ENCODE assay signal across 9 mouse cellular contexts in genomic region chr17:31039626-31040025, GRCm38 (mm10). TPM values are rescaled to one million over a fixed set of nuclear protein-coding genes. Genes with fewer than 3 reads are reported as not detected.
DNase-seq lines count a peak whose midpoint lies in the region; ATAC-seq and TF ChIP-seq lines count a peak whose summit lies in the region.
"Had no signal": no experiment of that assay in that cellular context is flagged by ENCODE, and none has a peak within 500 bp of the region (broad histone marks: within the 10 kb centered on the region; RNA-seq: fewer than 3 reads in every experiment).

No protein-coding gene starts in this region.

- WGBS in liver, embryonic 12.5 days (ENCODE audit: insufficient replicate concordance) = 26% methylated on average over 7 of the region's 7 CpGs
- WGBS in liver, embryonic 11.5 days = 47% methylated on average over 7 of the region's 7 CpGs
- WGBS in lung, postnatal 0 days = 46% methylated on average over 7 of the region's 7 CpGs
- 5% methylated on average over 7 of the region's 7 CpGs for WGBS in spleen, adult 2 months

- H3K4me2 ChIP-seq in liver, embryonic 12.5 days = 0 out of 2 replicates have a peak overlapping the region, but pooled peaks have one; percentile 12
- H3K4me2 ChIP-seq in liver, embryonic 11.5 days = no peak overlapping the region
- no peak overlapping the region for H3K4me2 ChIP-seq in lung, postnatal 0 days (replicated peaks; ENCODE audit: low read depth, low read length)

- DNase-seq in liver, embryonic 11.5 days (ENCODE audit: low spot score) = no peak
- DNase-seq in lung, postnatal 0 days (ENCODE audit: low spot score) = peak; percentile 86
- peak; percentile 67 to 80 for DNase-seq in spleen, adult 2 months (ENCODE audit: low read depth in 1 of 2, low spot score in 2 of 2)
- no peak for DNase-seq in layer of hippocampus, postnatal 14 days (ENCODE audit: low spot score in 2 of 2)
- DNase-seq in layer of hippocampus, adult 18-20 months (ENCODE audit: low spot score in 2 of 2) = no peak
- DNase-seq in layer of hippocampus, adult 11-12 months (ENCODE audit: low spot score) = no peak
- DNase-seq: cerebellum, postnatal 36 days had no signal

- H3K4me1 ChIP-seq in liver, embryonic 12.5 days = peaks cover 43% of the 10 kb centered on the region
- H3K4me1 ChIP-seq in liver, embryonic 11.5 days (replicated peaks; ENCODE audit: control insufficient read depth, insufficient read depth, low read length) = peaks cover 7% of the 10 kb centered on the region
- H3K4me1 ChIP-seq in lung, postnatal 0 days (ENCODE audit: insufficient read depth, low read depth, low read length) = no peaks in the 10 kb centered on the region
- H3K4me1 ChIP-seq in spleen, adult 2 months (ENCODE audit: control insufficient read depth, insufficient read depth, insufficient read length) = peaks cover 25% of the 10 kb centered on the region; the same call in 1 of the 2 replicates

- no peak; the same call in 1 of the 2 replicates for TF ChIP-seq EP300 in lung, postnatal 0 days (IDR thresholded peaks at IDR 0.05)

- no peak overlapping the region for H3K27ac ChIP-seq in liver, embryonic 12.5 days
- H3K27ac ChIP-seq in liver, embryonic 11.5 days (ENCODE audit: low read depth, low read length) = no peak overlapping the region
- no peak overlapping the region for H3K27ac ChIP-seq in lung, postnatal 0 days (ENCODE audit: low read length)
- H3K27ac ChIP-seq in spleen, adult 2 months (ENCODE audit: insufficient read depth, low read length) = peak overlapping the region; percentile 69

- peaks cover 11% of the 10 kb centered on the region; the same call in 1 of the 2 replicates for H3K27me3 ChIP-seq in liver, embryonic 12.5 days (replicated peaks)
- H3K27me3 ChIP-seq in liver, embryonic 11.5 days (replicated peaks; ENCODE audit: control insufficient read depth, insufficient read depth, low read length) = no peaks in the 10 kb centered on the region; the same call in 1 of the 2 replicates
- no peaks in the 10 kb centered on the region for H3K27me3 ChIP-seq in lung, postnatal 0 days (replicated peaks; ENCODE audit: insufficient read depth, low read length)
- no peaks in the 10 kb centered on the region for H3K27me3 ChIP-seq in spleen, adult 2 months (ENCODE audit: control insufficient read depth, insufficient read depth, low read length)

- no peak for ATAC-seq in liver, embryonic 12.5 days
- ATAC-seq in liver, embryonic 11.5 days (replicated peaks; ENCODE audit: low FRiP score) = no peak
- ATAC-seq in activated CD4-positive, CD25-positive, alpha-beta regulatory T cell, adult 4 months = peak; percentile 98
- peak; percentile 75 for ATAC-seq in lung, postnatal 0 days

- no peaks in the 10 kb centered on the region for H3K36me3 ChIP-seq in liver, embryonic 12.5 days
- H3K36me3 ChIP-seq in liver, embryonic 11.5 days (ENCODE audit: control insufficient read depth, insufficient read depth, low read length) = no peaks in the 10 kb centered on the region
- H3K36me3 ChIP-seq in lung, postnatal 0 days (ENCODE audit: insufficient read depth, low read length) = no peaks in the 10 kb centered on the region
- no peaks in the 10 kb centered on the region for H3K36me3 ChIP-seq in spleen, adult 2 months (ENCODE audit: control insufficient read depth, insufficient read depth, low read length)

- no peak overlapping the region for H3K9ac ChIP-seq in liver, embryonic 12.5 days
- no peak overlapping the region for H3K9ac ChIP-seq in liver, embryonic 11.5 days (ENCODE audit: low read depth, low read length)
- H3K9ac ChIP-seq in lung, postnatal 0 days (replicated peaks; ENCODE audit: low read depth) = no peak overlapping the region

- TF ChIP-seq POLR2A in spleen, adult 2 months (IDR thresholded peaks at IDR 0.05; ENCODE audit: low read depth, low read length) = no peak

- no peaks in the 10 kb centered on the region for H3K9me3 ChIP-seq in liver, embryonic 12.5 days (replicated peaks)
- no peaks in the 10 kb centered on the region for H3K9me3 ChIP-seq in liver, embryonic 11.5 days (ENCODE audit: control insufficient read depth, low read length)
- no peaks in the 10 kb centered on the region for H3K9me3 ChIP-seq in lung, postnatal 0 days (ENCODE audit: low read length)

- H3K4me3 ChIP-seq in liver, embryonic 12.5 days = no peak overlapping the region
- H3K4me3 ChIP-seq in liver, embryonic 11.5 days (ENCODE audit: low read depth, low read length) = no peak overlapping the region
- H3K4me3 ChIP-seq in lung, postnatal 0 days (ENCODE audit: low read depth, low read length) = no peak overlapping the region
- H3K4me3 ChIP-seq in spleen, adult 2 months (ENCODE audit: extremely low read depth, insufficient read depth, insufficient read length) = no peak overlapping the region

- no peak for TF ChIP-seq CTCF in lung, postnatal 0 days (IDR thresholded peaks at IDR 0.05)
- no peak for TF ChIP-seq CTCF in spleen, adult 2 months (IDR thresholded peaks at IDR 0.05; ENCODE audit: extremely low read depth, insufficient read depth, insufficient read length, insufficient replicate concordance)

RNA-seq across cellular contexts. Expression of gene Abcg1, which starts 17.8 kb away (rescaled TPM):
- polyA plus RNA-seq in liver, embryonic 12.5 days (2016; fragmentation: Nextera tagmentation; extraction: Ambion mirVana) = 5.4 and 5.5 TPM in 2 replicates
- 6.5 and 6.7 TPM in 2 replicates for polyA plus RNA-seq in liver, embryonic 11.5 days (2014; fragmentation: Nextera tagmentation; extraction: Ambion mirVana)
- 100 to 1,000 TPM; 104 to 116 TPM for polyA plus RNA-seq in activated CD4-positive, CD25-positive, alpha-beta regulatory T cell, adult 4 months (2017; shearing (Covaris generic))
- polyA plus RNA-seq in lung, postnatal 0 days (2015; fragmentation: Nextera tagmentation; extraction: Ambion mirVana) = 26.9 and 35.3 TPM in 2 replicates
- 29.0 and 33.1 TPM in 2 replicates for polyA plus RNA-seq in spleen, adult 2 months (2012; rRNA removed)
- total RNA-seq in layer of hippocampus, postnatal 14 days (2021) = 10 to 100 TPM; 37.4 to 40.6 TPM
- 10 to 100 TPM; 84.0 to 84.6 TPM for total RNA-seq in layer of hippocampus, adult 18-20 months (2021)

Comparison
In these comparisons a context has a peak if more than half of its experiments do, and no peak if none do; other contexts are left out.
1. ATAC-seq: peak in activated CD4-positive, CD25-positive, alpha-beta regulatory T cell, adult 4 months (single experiment) and lung, postnatal 0 days (single experiment); none in liver, embryonic 12.5 days (single experiment) and liver, embryonic 11.5 days (single experiment).
2. DNase-seq: peak in lung, postnatal 0 days (single experiment) and spleen, adult 2 months (2 of 2); none in liver, embryonic 11.5 days (single experiment), layer of hippocampus, postnatal 14 days (0 of 2), layer of hippocampus, adult 18-20 months (0 of 2) and layer of hippocampus, adult 11-12 months (single experiment).